Mouse (Mus musculus) thymus, postnatal 4 days (tissue): ENCODE measurements around the gene Hpgd.
"Not testable (repeated sequence)": the region's sequence is repeated elsewhere in the genome, so short reads cannot be mapped to it uniquely, and the experiment has no call there.

ENCODE experiments used
- DNase-seq: peaks from one replicate; pipeline ENCODE4 v3.0.0; 2021

The Hpgd gene

GRCm38 (mm10) chr8:56294373-56294877 is at the start of gene Hpgd:
TSS of gene Hpgd (plus strand) at chr8:56294585.
- peak; percentile 10 for DNase-seq

GRCm38 (mm10) chr8:56251728-56252127 is 42.7 kb upstream of the Hpgd start:
- not testable (repeated sequence) for DNase-seq

- no peak for DNase-seq
Observed at GRCm38 (mm10) chr8:56252314-56252713, 42.1 kb upstream of the Hpgd start.

GRCm38 (mm10) chr8:56261190-56261589 is 33.2 kb upstream of the Hpgd start:
- no peak for DNase-seq

- DNase-seq = no peak
Observed at GRCm38 (mm10) chr8:56269687-56270663, 24.4 kb upstream of the Hpgd start.

- no peak for DNase-seq
Observed at GRCm38 (mm10) chr8:56272934-56273333, 21.5 kb upstream of the Hpgd start.

GRCm38 (mm10) chr8:56275316-56275715 is 19.1 kb upstream of the Hpgd start:
- no peak for DNase-seq

GRCm38 (mm10) chr8:56277810-56278528 is 16.4 kb upstream of the Hpgd start:
- DNase-seq = no peak

- no peak for DNase-seq
Observed at GRCm38 (mm10) chr8:56278545-56279063, 15.8 kb upstream of the Hpgd start.

- no peak for DNase-seq
Observed at GRCm38 (mm10) chr8:56283936-56284335, 10.4 kb upstream of the Hpgd start.

GRCm38 (mm10) chr8:56284957-56285356 is 9.4 kb upstream of the Hpgd start:
- DNase-seq = no peak

GRCm38 (mm10) chr8:56286717-56287116 is 7.7 kb upstream of the Hpgd start:
- DNase-seq = no peak

- no peak for DNase-seq
Observed at GRCm38 (mm10) chr8:56287370-56288072, 6.9 kb upstream of the Hpgd start.

GRCm38 (mm10) chr8:56292318-56292717 is 2.1 kb upstream of the Hpgd start:
- DNase-seq = no peak

GRCm38 (mm10) chr8:56293480-56293879 is 905 bp upstream of the Hpgd start:
- DNase-seq = no peak

GRCm38 (mm10) chr8:56294886-56295555 is 636 bp downstream of the Hpgd start:
- DNase-seq = no peak

GRCm38 (mm10) chr8:56299421-56299820 is 5.0 kb downstream of the Hpgd start:
- no peak for DNase-seq

- not testable (repeated sequence) for DNase-seq
Observed at GRCm38 (mm10) chr8:56301303-56301702, 6.9 kb downstream of the Hpgd start.

GRCm38 (mm10) chr8:56304595-56304994 is 10.2 kb downstream of the Hpgd start:
- DNase-seq = no peak

GRCm38 (mm10) chr8:56313622-56314021 is 19.2 kb downstream of the Hpgd start:
- no peak for DNase-seq

GRCm38 (mm10) chr8:56315189-56315588 is 20.8 kb downstream of the Hpgd start:
- DNase-seq = no peak

- DNase-seq = no peak
Observed at GRCm38 (mm10) chr8:56323276-56323675, 28.9 kb downstream of the Hpgd start.
